Mouse (Mus musculus) ES-E14 (cell line): ENCODE data around the gene Gsto2. TPM values are rescaled to one million over a fixed set of nuclear protein-coding genes. Genes with fewer than 3 reads are reported as not detected.
"Not testable (repeated sequence)": the region's sequence is repeated elsewhere in the genome, so short reads cannot be mapped to it uniquely, and the experiment has no call there.

Experiments used
- DNase-seq: peaks from one replicate; pipeline ENCODE4 v3.0.0-alpha.2; 2013; ENCODE audit warnings: low read depth, low spot score
- H3K27ac ChIP-seq: 2 replicates; pipeline ENCODE4 v1.5.1; 2012; ENCODE audit warnings: low read depth, mild to moderate bottlenecking, low read length, moderate library complexity, mixed read lengths; ENCODE audit not compliant: poor library complexity, insufficient read depth, severe bottlenecking
- H3K36me3 ChIP-seq: 2 replicates; pipeline ENCODE4 v1.6.1; 2012; ENCODE audit warnings: mild to moderate bottlenecking, low read length, moderate library complexity, mixed read lengths; ENCODE audit not compliant: control insufficient read depth, poor library complexity, insufficient read depth, severe bottlenecking
- H3K4me1 ChIP-seq, 2 experiments: fragments of 150-350 bp in 1 of 2; sonication (generic) in 1 of 2; 2 replicates each; pipeline ENCODE4 v1.6.1; 2012; ENCODE audit warnings: low read length in 2 of 2, mild to moderate bottlenecking in 1 of 2, mixed read lengths in 1 of 2; ENCODE audit not compliant: control insufficient read depth in 2 of 2, insufficient read depth in 2 of 2, poor library complexity in 1 of 2
- H3K4me3 ChIP-seq, 2 experiments: fragments of 150-350 bp in 1 of 2; sonication (generic) in 1 of 2; 2 replicates each; pipeline ENCODE4 v1.5.1; 2012; ENCODE audit warnings: low read length in 2 of 2, low read depth in 1 of 2, mild to moderate bottlenecking in 1 of 2, mixed read lengths in 1 of 2; ENCODE audit not compliant: insufficient read depth in 1 of 2, poor library complexity in 1 of 2, severe bottlenecking in 1 of 2
- H3K9ac ChIP-seq: 2 replicates; pipeline ENCODE4 v1.6.1; 2012; ENCODE audit warnings: low read depth, mild to moderate bottlenecking, low read length, mixed read lengths; ENCODE audit not compliant: poor library complexity, insufficient read depth, severe bottlenecking
- H3K9me3 ChIP-seq: fragments of 150-350 bp; sonication (generic); 2 replicates; pipeline ENCODE4 v1.6.1; 2012; ENCODE audit warnings: low read depth, mild to moderate bottlenecking, low read length; ENCODE audit not compliant: control insufficient read depth, insufficient read depth
- CHD2 ChIP-seq: IDR thresholded peaks from 2 replicates; pipeline ENCODE4 v1.6.1; 2014; ENCODE audit warnings: mild to moderate bottlenecking, low read depth, low read length, inconsistent platforms
- HCFC1 ChIP-seq: IDR thresholded peaks from 2 replicates; pipeline ENCODE4 v1.6.1; 2012; ENCODE audit warnings: low read length, inconsistent platforms, borderline replicate concordance; ENCODE audit not compliant: insufficient read depth
- MAFK ChIP-seq: IDR thresholded peaks from 2 replicates; pipeline ENCODE4 v1.6.1; 2014; ENCODE audit warnings: mild to moderate bottlenecking, low read depth, low read length, inconsistent platforms; ENCODE audit not compliant: insufficient read depth
- ZC3H11A ChIP-seq: IDR thresholded peaks from 2 replicates; pipeline ENCODE4 v1.6.1; 2012; ENCODE audit warnings: low read depth, mild to moderate bottlenecking, inconsistent platforms, low read length, borderline replicate concordance
- ZNF384 ChIP-seq: IDR thresholded peaks from 2 replicates; pipeline ENCODE4 v1.6.1; 2012; ENCODE audit warnings: low read depth, low read length, inconsistent platforms
- in situ Hi-C, 2 experiments: fragments of 600-800 bp; cut with MboI; formaldehyde crosslinking; loops; one replicate each; pipeline ENCODE4 v1.15.1; 2025; ENCODE audit warnings: low sequenced_read_pairs in 2 of 2, inconsistent platforms in 1 of 2; ENCODE audit not compliant: unreplicated experiment in 2 of 2
- total RNA-seq: library from RNA; depleted of rRNA; stranded (reverse); fragments of 300-350 nt; gene quantifications from 2 replicates; pipeline ENCODE4 v1.2.3, GENCODE M21; 2012

Gsto2 gene
- total RNA-seq, 1 experiment, result 0.71 TPM

- in situ Hi-C loops, result no loop called here
- H3K4me1 ChIP-seq, result peaks cover 2 to 4% of the 10 kb centered on the region in 2 experiments; a peak in 1 of 4 replicates
- H3K27ac ChIP-seq, result no peak overlapping the region
- H3K9me3 ChIP-seq, result no peaks in the 10 kb centered on the region
- no peak for DNase-seq
- 0 out of 2 replicates have a peak overlapping the region, but pooled peaks have one; percentile 1 for H3K9ac ChIP-seq
- TF ChIP-seq HCFC1, result no peak
- TF ChIP-seq ZNF384, result peak; percentile 38; the same call in 1 of the 2 replicates
- no peaks in the 10 kb centered on the region; the same call in 1 of the 2 replicates for H3K36me3 ChIP-seq
- H3K4me3 ChIP-seq, result peak overlapping the region; percentile 63 to 79
These were observed 27.8 kb upstream of the Gsto2 start for GRCm38 (mm10) chr19:47837527-47837901.

DNA sequence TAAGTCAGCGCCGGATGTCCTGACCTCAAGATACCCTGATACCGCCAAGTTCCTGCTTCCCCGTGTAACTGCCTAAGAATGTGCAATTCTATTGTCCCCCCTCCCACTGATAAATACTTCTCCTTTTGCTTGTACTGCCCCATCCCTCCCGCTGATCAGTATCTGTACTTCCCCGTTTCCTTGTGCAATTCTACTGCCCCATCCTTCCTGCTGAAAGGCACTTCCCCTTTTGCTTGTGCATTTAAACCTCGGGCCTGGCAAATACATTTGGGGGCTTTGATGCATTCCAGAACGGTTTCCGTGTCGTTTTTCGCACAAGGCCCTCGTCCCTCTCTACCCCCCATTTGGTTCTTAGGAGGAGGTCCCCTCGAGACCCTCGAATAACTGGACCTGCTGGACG, 24.1 kb upstream of the Gsto2 start:
- H3K4me1 ChIP-seq, H3K4me3 ChIP-seq, H3K9ac ChIP-seq, H3K9me3 ChIP-seq, DNase-seq, H3K27ac ChIP-seq, H3K36me3 ChIP-seq, in situ Hi-C loops: not testable (repeated sequence)

DNA sequence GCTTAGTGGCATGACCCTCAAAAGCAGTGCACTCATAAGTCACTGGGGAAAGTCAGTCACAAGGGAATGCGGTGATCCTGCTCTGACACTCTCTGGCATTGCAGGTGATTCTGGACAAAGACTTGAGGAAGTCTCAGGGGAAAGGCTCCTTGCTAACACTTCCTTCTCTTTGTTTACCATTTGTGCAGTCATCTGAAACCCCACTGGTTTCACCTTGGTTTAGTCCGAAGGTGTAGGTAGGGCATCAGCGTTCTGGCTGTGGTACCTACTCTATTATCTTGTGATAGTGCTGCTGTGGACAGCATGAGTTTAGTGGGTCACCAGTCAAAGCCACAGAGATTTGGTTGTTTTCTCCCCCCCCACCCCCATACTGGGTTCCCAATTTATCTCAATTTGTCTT, 15.6 kb upstream of the Gsto2 start:
- H3K4me3 ChIP-seq, result no peak overlapping the region
- in situ Hi-C loops, result no loop called here
- no peak for DNase-seq
- H3K36me3 ChIP-seq, result no peaks in the 10 kb centered on the region
- no peaks in the 10 kb centered on the region for H3K9me3 ChIP-seq
- no peak overlapping the region for H3K27ac ChIP-seq
- H3K9ac ChIP-seq, result no peak overlapping the region
- TF ChIP-seq MAFK, result no peak
- TF ChIP-seq ZC3H11A, result no peak
- TF ChIP-seq HCFC1, result no peak
- TF ChIP-seq CHD2, result no peak
- no peak for TF ChIP-seq ZNF384
- 0 out of 4 replicates have a peak, but pooled peaks cover 0 to 3% of the 10 kb centered on the region in 2 experiments for H3K4me1 ChIP-seq

DNA sequence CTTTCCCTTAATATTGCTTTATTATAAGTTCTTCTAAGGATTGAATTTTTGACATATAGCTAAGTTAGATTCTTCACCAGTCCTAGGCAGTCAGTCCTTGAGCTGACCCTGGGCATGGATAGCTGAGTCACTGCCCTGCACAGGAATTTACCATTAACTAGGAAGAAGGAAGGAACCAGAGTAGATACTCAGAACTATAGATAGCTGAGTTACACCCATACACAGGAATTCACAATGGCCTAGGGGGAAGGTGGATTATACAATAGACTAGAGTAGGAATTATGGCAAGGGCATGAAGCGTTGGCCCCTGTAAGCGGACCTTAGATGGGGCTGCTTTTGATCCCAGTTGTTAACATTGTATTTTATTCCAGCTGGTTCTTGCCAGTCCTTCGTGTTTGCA, 13.2 kb upstream of the Gsto2 start:
- H3K9me3 ChIP-seq, H3K4me1 ChIP-seq, H3K4me3 ChIP-seq, H3K9ac ChIP-seq, DNase-seq, H3K36me3 ChIP-seq, H3K27ac ChIP-seq, in situ Hi-C loops: not testable (repeated sequence)

DNA sequence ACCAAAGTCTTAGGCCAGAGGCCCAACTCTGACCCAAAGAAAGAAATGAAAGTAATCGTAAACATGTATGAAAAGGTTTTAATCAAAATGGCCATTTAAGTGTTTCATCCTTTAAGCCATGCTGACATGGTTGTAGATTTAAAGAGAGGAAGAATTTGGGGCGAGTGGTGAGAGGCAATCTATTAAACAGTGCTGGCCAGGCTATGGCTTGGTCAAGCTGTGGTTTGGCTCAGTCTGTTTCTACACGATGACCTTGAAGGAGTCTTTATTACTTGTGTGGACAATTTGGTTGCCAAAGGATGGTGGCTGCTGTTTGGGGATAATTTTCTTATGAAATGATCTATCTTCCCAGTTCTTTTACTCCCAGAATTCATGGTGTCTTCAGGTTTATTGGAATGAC, 12.3 kb upstream of the Gsto2 start:
- Histone ChIP-seq H3K9ac (no peak overlapping the region), H3K4me1 (0 out of 4 replicates have a peak, but pooled peaks cover 0 to 3% of the 10 kb centered on the region in 2 experiments), H3K27ac (no peak overlapping the region), H3K36me3 (no peaks in the 10 kb centered on the region), H3K4me3 (no peak overlapping the region), H3K9me3 (no peaks in the 10 kb centered on the region)
- in situ Hi-C loops, result no loop called here
- no peak for DNase-seq
- TF ChIP-seq ZNF384, result no peak
- TF ChIP-seq CHD2, result no peak
- TF ChIP-seq ZC3H11A, result no peak
- no peak for TF ChIP-seq HCFC1
- no peak for TF ChIP-seq MAFK
